Mouse (Mus musculus): ENCODE data around the gene Stxbp6. TPM values are rescaled to one million over a fixed set of nuclear protein-coding genes. Genes with fewer than 3 reads are reported as not detected.

The Stxbp6 gene
- polyA plus RNA-seq, 1 experiment from 2014 or later = 17.4 TPM

DNA sequence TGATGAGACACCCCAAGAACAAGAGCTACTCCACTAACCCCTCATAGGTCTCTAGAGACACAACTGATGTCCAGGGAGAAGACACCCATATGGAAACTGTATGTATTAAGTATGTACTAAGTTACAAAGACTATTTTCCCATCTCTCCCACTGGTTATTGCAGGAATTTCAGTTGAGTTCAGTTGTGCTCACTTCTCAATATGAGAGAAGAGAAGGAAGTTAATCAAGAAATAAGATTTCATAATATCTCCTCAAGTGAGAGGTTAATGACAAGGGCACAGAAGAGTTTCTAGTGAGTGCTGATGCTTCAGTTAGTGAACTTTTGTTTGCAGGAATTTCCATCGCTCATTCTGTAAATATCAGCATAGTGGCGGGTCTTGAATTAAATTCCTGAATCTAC lies 124.0 kb downstream of the Stxbp6 start:
- 89% methylated on average over 2 of the region's 2 CpGs for WGBS
- no peaks in the 10 kb centered on the region for H3K4me1 ChIP-seq (ENCODE audit: control insufficient read depth, insufficient read depth, low read length)
- no peak for ATAC-seq
- no peak overlapping the region for H3K4me3 ChIP-seq (ENCODE audit: low read length)
- no peaks in the 10 kb centered on the region for H3K9me3 ChIP-seq (ENCODE audit: control insufficient read depth, low read length)
- H3K36me3 ChIP-seq (ENCODE audit: control insufficient read depth, insufficient read depth, low read length) = no peaks in the 10 kb centered on the region
- H3K27ac ChIP-seq (ENCODE audit: low read length) = no peak overlapping the region
- H3K27me3 ChIP-seq (replicated peaks; ENCODE audit: control insufficient read depth, insufficient read depth, low read length) = no peaks in the 10 kb centered on the region
- no peak overlapping the region for H3K9ac ChIP-seq (ENCODE audit: low read depth, low read length)
- no peak overlapping the region for H3K4me2 ChIP-seq (ENCODE audit: low read depth, low read length)

DNA sequence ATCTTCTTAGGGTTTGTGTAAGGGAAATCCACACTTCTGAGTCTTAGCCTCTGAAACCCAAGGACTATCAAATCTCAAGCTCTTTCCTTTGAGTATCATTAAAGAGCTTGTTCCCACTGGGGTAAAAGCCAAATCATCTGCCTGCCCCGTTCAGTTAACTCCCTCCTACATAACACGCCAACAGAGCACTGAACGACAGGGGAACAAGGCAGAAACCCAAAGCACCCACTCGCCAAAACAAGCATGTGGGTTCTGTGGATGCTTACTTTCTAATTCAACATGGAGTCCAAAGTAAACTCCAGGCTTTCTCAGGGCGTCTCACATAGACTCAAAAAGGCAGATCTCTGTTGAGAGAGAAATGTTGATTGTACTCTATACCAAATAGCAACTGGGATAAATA lies 126.7 kb downstream of the Stxbp6 start:
- H3K27me3 ChIP-seq (replicated peaks; ENCODE audit: control insufficient read depth, insufficient read depth, low read length) = no peaks in the 10 kb centered on the region
- WGBS = 79% methylated on average over 5 of the region's 5 CpGs
- no peak overlapping the region for H3K4me2 ChIP-seq (ENCODE audit: low read depth, low read length)

DNA sequence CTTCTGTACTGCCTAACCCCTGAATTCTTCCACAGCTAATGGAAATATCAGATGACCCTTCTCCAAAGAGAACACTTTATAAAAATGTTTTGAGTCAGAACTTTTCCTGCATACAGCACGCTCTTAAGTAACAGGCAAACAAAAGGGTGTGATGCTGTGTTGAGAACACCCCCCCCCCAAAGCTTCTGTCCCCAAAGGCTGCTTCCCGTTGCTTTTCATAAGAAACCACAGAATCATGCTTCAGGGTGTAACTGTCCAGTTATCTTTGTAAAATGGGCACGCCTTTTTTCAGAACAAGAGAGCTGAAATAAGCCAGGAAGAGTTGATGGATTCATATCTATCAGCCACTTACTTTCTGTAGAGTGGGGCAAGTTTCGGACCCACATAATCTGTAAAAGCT lies 134.2 kb downstream of the Stxbp6 start:
- H3K9ac ChIP-seq (ENCODE audit: low read depth, low read length) = no peak overlapping the region
- no peaks in the 10 kb centered on the region for H3K27me3 ChIP-seq (replicated peaks; ENCODE audit: control insufficient read depth, insufficient read depth, low read length)
- H3K9me3 ChIP-seq (ENCODE audit: control insufficient read depth, low read length) = no peaks in the 10 kb centered on the region
- H3K4me3 ChIP-seq (ENCODE audit: low read length) = no peak overlapping the region
- ATAC-seq = no peak
- 80% methylated on average over 4 of the region's 4 CpGs for WGBS
- no peaks in the 10 kb centered on the region for H3K36me3 ChIP-seq (ENCODE audit: control insufficient read depth, insufficient read depth, low read length)
- H3K27ac ChIP-seq (ENCODE audit: low read length) = no peak overlapping the region
- no peak overlapping the region for H3K4me2 ChIP-seq (ENCODE audit: low read depth, low read length)
- H3K4me1 ChIP-seq (ENCODE audit: control insufficient read depth, insufficient read depth, low read length) = no peaks in the 10 kb centered on the region

More for the DNA sequence above, 126.7 kb downstream of the Stxbp6 start:
- no peak overlapping the region for H3K4me3 ChIP-seq (ENCODE audit: low read length)
- no peak for ATAC-seq
- H3K4me1 ChIP-seq (ENCODE audit: control insufficient read depth, insufficient read depth, low read length) = no peaks in the 10 kb centered on the region
- H3K27ac ChIP-seq (ENCODE audit: low read length) = no peak overlapping the region
- no peak overlapping the region for H3K9ac ChIP-seq (ENCODE audit: low read depth, low read length)
- no peaks in the 10 kb centered on the region for H3K9me3 ChIP-seq (ENCODE audit: control insufficient read depth, low read length)
- H3K36me3 ChIP-seq (ENCODE audit: control insufficient read depth, insufficient read depth, low read length) = no peaks in the 10 kb centered on the region

DNA sequence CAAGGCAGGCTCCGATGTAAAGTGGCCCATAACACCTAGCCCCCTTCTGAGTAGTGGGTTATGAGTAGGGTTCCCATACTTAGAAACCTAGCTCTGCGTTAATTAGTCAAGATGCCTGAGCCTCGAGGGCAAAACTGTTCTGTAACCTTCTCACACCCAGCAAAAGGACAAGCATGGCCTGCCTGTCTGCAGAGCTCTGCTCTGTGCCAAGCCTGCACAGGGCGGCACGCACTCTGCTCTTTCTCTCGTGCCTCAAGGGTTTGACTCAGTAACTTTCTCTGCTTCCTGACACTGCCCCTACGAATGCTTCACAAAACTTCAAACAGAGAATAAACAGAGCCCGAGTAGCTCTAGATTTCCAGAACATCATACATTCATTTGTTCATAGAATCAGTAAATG lies 135.4 kb downstream of the Stxbp6 start:
- Histone ChIP-seq H3K36me3 (ENCODE audit: control insufficient read depth, insufficient read depth, low read length) (no peaks in the 10 kb centered on the region), H3K27me3 (replicated peaks; ENCODE audit: control insufficient read depth, insufficient read depth, low read length) (no peaks in the 10 kb centered on the region), H3K27ac (ENCODE audit: low read length) (no peak overlapping the region), H3K4me1 (ENCODE audit: control insufficient read depth, insufficient read depth, low read length) (no peaks in the 10 kb centered on the region), H3K4me2 (ENCODE audit: low read depth, low read length) (no peak overlapping the region), H3K9me3 (ENCODE audit: control insufficient read depth, low read length) (no peaks in the 10 kb centered on the region), H3K4me3 (ENCODE audit: low read length) (no peak overlapping the region), H3K9ac (ENCODE audit: low read depth, low read length) (no peak overlapping the region)
- 63% methylated on average over 8 of the region's 8 CpGs for WGBS
- ATAC-seq = no peak

DNA sequence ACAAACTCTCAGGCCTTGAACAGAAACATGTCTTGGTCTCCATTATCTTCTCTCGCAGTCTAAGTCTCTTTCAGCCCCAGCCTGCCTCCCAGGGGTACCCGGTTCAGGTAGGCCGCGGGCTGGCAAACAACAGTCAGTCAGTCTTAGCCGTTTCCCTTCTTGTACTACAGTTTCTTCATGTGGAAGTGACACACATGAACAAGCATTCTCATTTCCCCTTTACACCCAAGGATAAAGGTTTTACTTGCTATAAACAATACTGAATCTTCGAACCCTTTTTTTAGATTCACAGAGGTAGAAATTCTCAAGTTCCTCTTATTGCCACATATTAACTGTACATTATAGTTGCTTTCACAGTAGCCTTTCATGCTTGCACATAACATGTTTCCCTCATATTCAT lies 141.6 kb downstream of the Stxbp6 start:
- Histone ChIP-seq H3K9ac (ENCODE audit: low read depth, low read length) (no peak overlapping the region), H3K27ac (ENCODE audit: low read length) (no peak overlapping the region), H3K27me3 (replicated peaks; ENCODE audit: control insufficient read depth, insufficient read depth, low read length) (no peaks in the 10 kb centered on the region), H3K4me3 (ENCODE audit: low read length) (no peak overlapping the region), H3K9me3 (ENCODE audit: control insufficient read depth, low read length) (no peaks in the 10 kb centered on the region), H3K4me1 (ENCODE audit: control insufficient read depth, insufficient read depth, low read length) (no peaks in the 10 kb centered on the region), H3K4me2 (ENCODE audit: low read depth, low read length) (no peak overlapping the region), H3K36me3 (ENCODE audit: control insufficient read depth, insufficient read depth, low read length) (no peaks in the 10 kb centered on the region)
- no peak for ATAC-seq
- WGBS = 81% methylated on average over 6 of the region's 6 CpGs

DNA sequence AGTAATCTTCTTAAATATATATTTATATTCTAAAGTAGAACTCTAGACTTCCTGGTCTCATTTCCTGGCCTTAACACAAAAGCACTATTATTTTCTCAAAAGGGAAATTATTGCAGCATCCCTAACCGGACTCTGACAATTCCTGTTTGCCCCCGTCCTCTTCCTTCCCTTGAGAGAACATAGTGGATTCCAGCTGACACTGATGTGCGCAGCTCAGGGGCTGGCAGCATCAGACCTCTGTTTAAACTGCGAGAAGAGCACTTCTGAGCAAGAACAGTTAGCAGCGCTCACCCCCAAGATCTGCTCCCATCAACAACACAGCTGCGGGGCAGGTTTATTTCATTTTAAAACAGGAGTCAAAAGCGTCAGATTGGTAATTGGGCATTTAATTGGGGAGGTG lies 142.8 kb downstream of the Stxbp6 start:
- H3K4me3 ChIP-seq (ENCODE audit: low read length) = no peak overlapping the region
- H3K4me2 ChIP-seq (ENCODE audit: low read depth, low read length) = no peak overlapping the region
- no peak overlapping the region for H3K9ac ChIP-seq (ENCODE audit: low read depth, low read length)
- 74% methylated on average over 7 of the region's 7 CpGs for WGBS
- no peaks in the 10 kb centered on the region for H3K4me1 ChIP-seq (ENCODE audit: control insufficient read depth, insufficient read depth, low read length)
- H3K9me3 ChIP-seq (ENCODE audit: control insufficient read depth, low read length) = no peaks in the 10 kb centered on the region
- no peaks in the 10 kb centered on the region for H3K36me3 ChIP-seq (ENCODE audit: control insufficient read depth, insufficient read depth, low read length)
- ATAC-seq = no peak
- H3K27me3 ChIP-seq (replicated peaks; ENCODE audit: control insufficient read depth, insufficient read depth, low read length) = no peaks in the 10 kb centered on the region
- H3K27ac ChIP-seq (ENCODE audit: low read length) = no peak overlapping the region

DNA sequence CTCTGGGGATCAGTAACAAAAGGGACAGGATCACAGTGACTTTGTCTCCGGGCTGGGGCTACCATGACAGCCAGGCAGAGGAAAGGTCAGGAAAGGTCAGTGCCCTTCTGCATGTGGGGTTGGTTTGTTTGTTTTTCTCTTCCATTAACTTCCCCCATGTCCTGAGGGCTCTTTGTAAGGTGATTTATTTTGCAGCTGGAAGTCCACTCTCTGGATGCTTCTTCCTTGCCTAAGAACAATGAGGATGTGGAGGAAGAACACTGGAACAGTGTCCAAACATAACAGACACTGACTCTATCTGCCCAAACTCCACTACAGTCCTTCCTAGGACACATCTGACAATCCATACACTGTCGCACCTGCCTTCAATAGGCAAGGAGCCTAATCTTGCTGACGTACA lies 146.1 kb downstream of the Stxbp6 start:
- Histone ChIP-seq H3K27me3 (replicated peaks; ENCODE audit: control insufficient read depth, insufficient read depth, low read length) (no peaks in the 10 kb centered on the region), H3K4me2 (ENCODE audit: low read depth, low read length) (no peak overlapping the region), H3K9ac (ENCODE audit: low read depth, low read length) (no peak overlapping the region), H3K9me3 (ENCODE audit: control insufficient read depth, low read length) (no peaks in the 10 kb centered on the region), H3K4me1 (ENCODE audit: control insufficient read depth, insufficient read depth, low read length) (no peaks in the 10 kb centered on the region), H3K36me3 (ENCODE audit: control insufficient read depth, insufficient read depth, low read length) (no peaks in the 10 kb centered on the region), H3K27ac (ENCODE audit: low read length) (no peak overlapping the region), H3K4me3 (ENCODE audit: low read length) (no peak overlapping the region)
- WGBS = 41% methylated on average over 3 of the region's 3 CpGs
- ATAC-seq = no peak

DNA sequence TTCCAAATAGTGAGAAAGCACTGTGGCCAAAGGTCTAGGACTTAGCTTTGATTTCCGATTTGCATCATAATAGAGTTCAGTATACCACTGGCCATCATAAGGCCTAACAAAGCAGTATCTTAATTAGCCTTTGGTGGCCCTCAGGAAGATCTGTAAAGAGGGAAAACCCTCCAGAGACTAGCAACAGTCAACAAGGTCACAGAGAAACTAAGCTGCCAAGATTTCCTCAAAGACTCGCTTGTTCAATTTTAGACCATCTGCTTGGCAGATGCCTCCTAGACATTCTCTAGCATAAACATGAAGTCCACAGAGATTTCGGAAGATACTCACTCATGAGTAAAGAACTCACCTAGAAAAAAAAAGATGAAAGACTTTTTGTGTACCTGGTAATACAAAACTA lies 148.6 kb downstream of the Stxbp6 start:
- H3K36me3 ChIP-seq (ENCODE audit: control insufficient read depth, insufficient read depth, low read length) = no peaks in the 10 kb centered on the region
- no peaks in the 10 kb centered on the region for H3K9me3 ChIP-seq (ENCODE audit: control insufficient read depth, low read length)
- no peak overlapping the region for H3K27ac ChIP-seq (ENCODE audit: low read length)
- no peak overlapping the region for H3K9ac ChIP-seq (ENCODE audit: low read depth, low read length)
- no peaks in the 10 kb centered on the region for H3K4me1 ChIP-seq (ENCODE audit: control insufficient read depth, insufficient read depth, low read length)
- no peak overlapping the region for H3K4me3 ChIP-seq (ENCODE audit: low read length)
- 80% methylated on average over 3 of the region's 3 CpGs for WGBS
- no peaks in the 10 kb centered on the region for H3K27me3 ChIP-seq (replicated peaks; ENCODE audit: control insufficient read depth, insufficient read depth, low read length)
- no peak overlapping the region for H3K4me2 ChIP-seq (ENCODE audit: low read depth, low read length)
- no peak for ATAC-seq

DNA sequence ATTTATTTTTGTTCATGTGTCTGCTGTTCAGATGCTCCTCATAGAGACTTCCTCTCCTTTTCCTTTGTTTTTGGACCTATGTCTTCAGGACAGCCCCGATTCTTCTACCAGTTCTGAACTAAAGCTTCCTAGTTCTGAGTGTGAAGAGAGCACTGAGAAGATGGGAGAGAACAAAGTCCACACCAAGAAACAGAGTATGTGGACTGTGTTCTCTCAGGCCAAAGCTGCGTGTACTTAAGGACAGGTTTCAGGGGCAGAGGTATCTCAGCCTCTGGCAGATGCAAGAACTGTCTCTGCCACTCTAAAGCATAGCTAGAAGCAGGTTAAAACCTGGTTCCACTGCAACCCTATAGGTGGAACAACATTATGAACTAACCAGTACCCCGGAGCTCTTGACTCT lies 151.2 kb downstream of the Stxbp6 start:
- no peak overlapping the region for H3K9ac ChIP-seq (ENCODE audit: low read depth, low read length)
- H3K4me3 ChIP-seq (ENCODE audit: low read length) = no peak overlapping the region
- peak; percentile 76 for ATAC-seq
- no peak overlapping the region for H3K4me2 ChIP-seq (ENCODE audit: low read depth, low read length)
- H3K4me1 ChIP-seq (ENCODE audit: control insufficient read depth, insufficient read depth, low read length) = no peaks in the 10 kb centered on the region
- H3K27me3 ChIP-seq (replicated peaks; ENCODE audit: control insufficient read depth, insufficient read depth, low read length) = no peaks in the 10 kb centered on the region
- WGBS = 86% methylated on average over 3 of the region's 3 CpGs
- H3K36me3 ChIP-seq (ENCODE audit: control insufficient read depth, insufficient read depth, low read length) = no peaks in the 10 kb centered on the region
- no peak overlapping the region for H3K27ac ChIP-seq (ENCODE audit: low read length)
- H3K9me3 ChIP-seq (ENCODE audit: control insufficient read depth, low read length) = no peaks in the 10 kb centered on the region

DNA sequence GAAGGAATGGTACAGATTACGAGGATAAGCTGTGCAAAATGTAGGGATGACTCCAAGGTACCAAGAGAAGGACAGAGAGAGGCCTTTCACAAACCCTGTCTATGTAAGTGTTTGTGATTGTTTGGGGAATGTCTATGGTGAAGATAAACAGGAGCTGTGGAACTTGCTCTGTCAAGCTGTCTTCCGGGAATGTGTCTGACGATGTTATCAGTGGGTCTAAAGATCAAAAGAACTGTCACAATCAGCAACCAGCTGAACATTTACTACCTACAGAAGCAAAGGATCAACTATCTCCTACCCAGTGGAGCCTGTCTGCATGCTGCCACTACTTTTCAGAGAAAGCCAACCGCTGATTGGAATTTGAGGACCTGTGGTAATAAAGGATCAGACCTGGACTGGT lies 152.3 kb downstream of the Stxbp6 start:
- H3K9ac ChIP-seq (ENCODE audit: low read depth, low read length) = no peak overlapping the region
- WGBS = 36% methylated on average over 4 of the region's 4 CpGs
- no peaks in the 10 kb centered on the region for H3K27me3 ChIP-seq (replicated peaks; ENCODE audit: control insufficient read depth, insufficient read depth, low read length)
- ATAC-seq = peak; percentile 85
- no peak overlapping the region for H3K27ac ChIP-seq (ENCODE audit: low read length)
- no peaks in the 10 kb centered on the region for H3K4me1 ChIP-seq (ENCODE audit: control insufficient read depth, insufficient read depth, low read length)
- no peaks in the 10 kb centered on the region for H3K36me3 ChIP-seq (ENCODE audit: control insufficient read depth, insufficient read depth, low read length)
- H3K9me3 ChIP-seq (ENCODE audit: control insufficient read depth, low read length) = no peaks in the 10 kb centered on the region
- no peak overlapping the region for H3K4me2 ChIP-seq (ENCODE audit: low read depth, low read length)
- no peak overlapping the region for H3K4me3 ChIP-seq (ENCODE audit: low read length)
